Mouse (Mus musculus) embryonic fibroblast, embryonic 13.5 days (primary cell): ENCODE measurements around the gene Cyp2b23.
"Not testable (repeated sequence)": the region's sequence is repeated elsewhere in the genome, so short reads cannot be mapped to it uniquely, and the experiment has no call there.

Experiments used
- CTCF ChIP-seq: IDR thresholded peaks from 2 replicates; pipeline ENCODE4 v1.5.1; 2011; ENCODE audit warnings: mild to moderate bottlenecking, control low read depth, low read length, moderate library complexity, borderline replicate concordance; ENCODE audit not compliant: insufficient read depth
- POLR2A ChIP-seq: IDR thresholded peaks from 2 replicates; pipeline ENCODE4 v1.6.1; 2011; ENCODE audit warnings: low read depth, mild to moderate bottlenecking, control low read depth, low read length, moderate library complexity

DNA sequence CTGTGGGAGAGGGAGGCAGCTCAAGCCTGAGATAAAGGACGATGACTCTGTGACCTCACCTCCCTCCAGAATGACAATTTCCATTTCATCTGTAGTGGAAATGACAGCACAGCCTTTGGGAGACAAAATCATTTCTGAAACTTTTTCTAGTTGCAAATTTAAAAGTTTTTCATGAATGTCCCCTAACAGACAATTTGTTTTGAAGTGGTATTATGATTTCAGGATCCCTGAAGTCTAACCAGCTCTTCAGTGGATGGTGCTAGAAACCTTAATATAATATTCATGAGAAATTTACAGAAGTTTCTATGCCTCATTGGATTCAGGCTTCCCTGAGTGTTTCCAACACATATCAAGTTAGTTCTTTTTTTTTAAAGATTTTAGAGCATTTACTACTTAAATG is 67.9 kb downstream of the Cyp2b23 start, which contains the start of gene Vmn1r185:
- TF ChIP-seq POLR2A, CTCF: not testable (repeated sequence)
